Mouse (Mus musculus) forebrain, embryonic 11.5 days (tissue): ENCODE data around the gene Sun1. TPM values are rescaled to one million over a fixed set of nuclear protein-coding genes. Genes with fewer than 3 reads are reported as not detected.
A peak's percentile ranks its signal among the peaks of the same experiment; 100 is the strongest.

ENCODE experiments used
- ATAC-seq: fragments of 200-750 bp; cut with Nextera tagmentation; replicated peaks from 2 replicates; pipeline ENCODE4 v1.8.0; 2017; ENCODE audit warnings: moderate TSS enrichment; ENCODE audit not compliant: low FRiP score
- DNase-seq: peaks from one replicate; pipeline ENCODE4 v3.0.0-alpha.2; 2017; ENCODE audit warnings: low spot score
- H3K27ac ChIP-seq: fragments of 300-500 bp; sonication (generic); 2 replicates; pipeline ENCODE4 v1.5.1; 2014; ENCODE audit warnings: low read depth, low read length
- H3K27me3 ChIP-seq: fragments of 300-500 bp; sonication (generic); 2 replicates; pipeline ENCODE4 v1.6.1; 2014; ENCODE audit warnings: mild to moderate bottlenecking, low read length, mixed read lengths; ENCODE audit not compliant: control insufficient read depth, insufficient read depth
- H3K36me3 ChIP-seq: fragments of 300-500 bp; sonication (generic); 2 replicates; pipeline ENCODE4 v1.6.1; 2014; ENCODE audit warnings: mild to moderate bottlenecking, low read length, moderate library complexity, mixed read lengths; ENCODE audit not compliant: control insufficient read depth, insufficient read depth
- H3K4me1 ChIP-seq: fragments of 300-500 bp; sonication (generic); replicated peaks from 2 replicates; pipeline ENCODE4 v1.6.1; 2014; ENCODE audit warnings: low read length, mixed read lengths; ENCODE audit not compliant: control insufficient read depth, insufficient read depth
- H3K4me2 ChIP-seq: fragments of 300-500 bp; sonication (generic); 2 replicates; pipeline ENCODE4 v1.6.1; 2014; ENCODE audit warnings: low read depth, mild to moderate bottlenecking, low read length, moderate library complexity, mixed read lengths; ENCODE audit not compliant: severe bottlenecking
- H3K4me3 ChIP-seq: fragments of 300-500 bp; sonication (generic); 2 replicates; pipeline ENCODE4 v1.5.1; 2014; ENCODE audit warnings: low read depth, low read length
- H3K9ac ChIP-seq: fragments of 300-500 bp; sonication (generic); 2 replicates; pipeline ENCODE4 v1.6.1; 2014; ENCODE audit warnings: low read length
- H3K9me3 ChIP-seq: fragments of 300-500 bp; sonication (generic); 2 replicates; pipeline ENCODE4 v1.6.1; 2016; ENCODE audit warnings: low read length, mixed read lengths; ENCODE audit not compliant: control insufficient read depth
- WGBS: fragments of 180-500 bp; shearing (Covaris S2); extraction: QIAGEN DNeasy Blood & Tissue Kit; methylation state at CpG from one replicate; pipeline ENCODE4 v1.1.7; 2014; 5-methylcytosine and 5-hydroxymethylcytosine counted together
- polyA plus RNA-seq: library from polyadenylated mRNA; unstranded; fragments of >200 nt; fragmentation: Nextera tagmentation; extraction: Ambion mirVana; gene quantifications from 2 replicates; pipeline ENCODE4 v1.2.1, GENCODE M21; 2014

Gene Sun1
- polyA plus RNA-seq, 1 experiment from 2014 or later, result 50.7 TPM

- no peaks in the 10 kb centered on the region for H3K36me3 ChIP-seq
- peaks cover 2% of the 10 kb centered on the region; the same call in 1 of the 2 replicates for H3K4me1 ChIP-seq
- H3K4me2 ChIP-seq, result peak overlapping the region; percentile 91
- H3K9me3 ChIP-seq, result no peaks in the 10 kb centered on the region
- 1% methylated on average over 54 of the region's 57 CpGs for WGBS
- no peak overlapping the region for H3K27ac ChIP-seq
- ATAC-seq (peak; percentile 43), DNase-seq (no peak)
- H3K9ac ChIP-seq, result peak overlapping the region; percentile 86
- H3K4me3 ChIP-seq, result peak overlapping the region; percentile 92
- no peaks in the 10 kb centered on the region for H3K27me3 ChIP-seq
Observed at GRCm38 (mm10) chr5:139200770-139201569, 533 bp downstream of the Sun1 start.

- no peaks in the 10 kb centered on the region for H3K36me3 ChIP-seq
- no peak overlapping the region for H3K27ac ChIP-seq
- H3K4me1 ChIP-seq, result peaks cover 2% of the 10 kb centered on the region; the same call in 1 of the 2 replicates
- H3K4me3 ChIP-seq, result no peak overlapping the region
- no peaks in the 10 kb centered on the region for H3K9me3 ChIP-seq
- peak overlapping the region; percentile 91; the same call in 1 of the 2 replicates for H3K4me2 ChIP-seq
- peak overlapping the region; percentile 86; the same call in 1 of the 2 replicates for H3K9ac ChIP-seq
- DNase-seq, result no peak
- H3K27me3 ChIP-seq, result no peaks in the 10 kb centered on the region
- 77% methylated on average over 11 of the region's 11 CpGs for WGBS
- ATAC-seq, result no peak
Observed at GRCm38 (mm10) chr5:139202127-139202526, 1.7 kb downstream of the Sun1 start.

- WGBS, result 91% methylated on average over 5 of the region's 5 CpGs
- Histone ChIP-seq H3K4me1 (peaks cover 2% of the 10 kb centered on the region; the same call in 1 of the 2 replicates), H3K27ac (no peak overlapping the region), H3K4me2 (no peak overlapping the region), H3K27me3 (no peaks in the 10 kb centered on the region), H3K36me3 (no peaks in the 10 kb centered on the region), H3K9ac (no peak overlapping the region), H3K4me3 (no peak overlapping the region), H3K9me3 (no peaks in the 10 kb centered on the region)
- DNase-seq, result no peak
- no peak for ATAC-seq
Observed at GRCm38 (mm10) chr5:139203312-139203711, 2.9 kb downstream of the Sun1 start.

- no peak for ATAC-seq
- Histone ChIP-seq H3K4me2 (no peak overlapping the region), H3K27me3 (no peaks in the 10 kb centered on the region), H3K4me3 (no peak overlapping the region), H3K36me3 (no peaks in the 10 kb centered on the region), H3K9me3 (no peaks in the 10 kb centered on the region), H3K27ac (no peak overlapping the region), H3K9ac (no peak overlapping the region), H3K4me1 (peaks cover 2% of the 10 kb centered on the region; the same call in 1 of the 2 replicates)
- DNase-seq, result no peak
- WGBS, result 69% methylated on average over 4 of the region's 4 CpGs
Observed at GRCm38 (mm10) chr5:139206081-139206480, 5.6 kb downstream of the Sun1 start.

GRCm38 (mm10) chr5:139206525-139206924, 6.1 kb downstream of the Sun1 start:
- WGBS, result 85% methylated on average over 7 of the region's 7 CpGs
- H3K4me2 ChIP-seq, result no peak overlapping the region
- H3K4me1 ChIP-seq, result peaks cover 2% of the 10 kb centered on the region; the same call in 1 of the 2 replicates
- no peak overlapping the region for H3K9ac ChIP-seq
- no peaks in the 10 kb centered on the region for H3K27me3 ChIP-seq
- no peaks in the 10 kb centered on the region for H3K36me3 ChIP-seq
- DNase-seq (no peak), ATAC-seq (no peak)
- no peak overlapping the region for H3K27ac ChIP-seq
- H3K4me3 ChIP-seq, result no peak overlapping the region
- H3K9me3 ChIP-seq, result no peaks in the 10 kb centered on the region

GRCm38 (mm10) chr5:139208183-139208582, 7.7 kb downstream of the Sun1 start:
- H3K36me3 ChIP-seq, result no peaks in the 10 kb centered on the region
- H3K9me3 ChIP-seq, result no peaks in the 10 kb centered on the region

GRCm38 (mm10) chr5:139208871-139209684, 8.6 kb downstream of the Sun1 start:
- DNase-seq (no peak), ATAC-seq (no peak)
- H3K4me2 ChIP-seq, result no peak overlapping the region
- WGBS, result 91% methylated on average over 10 of the region's 10 CpGs
- no peak overlapping the region for H3K27ac ChIP-seq
- no peaks in the 10 kb centered on the region for H3K36me3 ChIP-seq
- H3K4me3 ChIP-seq, result no peak overlapping the region
- no peaks in the 10 kb centered on the region for H3K4me1 ChIP-seq
- no peaks in the 10 kb centered on the region for H3K9me3 ChIP-seq
- H3K27me3 ChIP-seq, result no peaks in the 10 kb centered on the region
- no peak overlapping the region for H3K9ac ChIP-seq

More at GRCm38 (mm10) chr5:139208183-139208582, 7.7 kb downstream of the Sun1 start:
- H3K9ac ChIP-seq, result no peak overlapping the region
- H3K4me3 ChIP-seq, result no peak overlapping the region
- H3K4me2 ChIP-seq, result no peak overlapping the region
- H3K27me3 ChIP-seq, result no peaks in the 10 kb centered on the region
- no peaks in the 10 kb centered on the region for H3K4me1 ChIP-seq
- no peak overlapping the region for H3K27ac ChIP-seq
- ATAC-seq (no peak), DNase-seq (no peak)

GRCm38 (mm10) chr5:139209685-139210026, 9.2 kb downstream of the Sun1 start:
- WGBS, result 95% methylated on average over 7 of the region's 7 CpGs
- ATAC-seq, result no peak

More at GRCm38 (mm10) chr5:139209685-139210026, 9.2 kb downstream of the Sun1 start:
- H3K9me3 ChIP-seq, result no peaks in the 10 kb centered on the region
- H3K27ac ChIP-seq, result no peak overlapping the region
- H3K9ac ChIP-seq, result no peak overlapping the region
- H3K36me3 ChIP-seq, result no peaks in the 10 kb centered on the region
- no peaks in the 10 kb centered on the region for H3K27me3 ChIP-seq
- H3K4me1 ChIP-seq, result no peaks in the 10 kb centered on the region
- no peak overlapping the region for H3K4me3 ChIP-seq
- H3K4me2 ChIP-seq, result no peak overlapping the region
- no peak for DNase-seq
